28 mouse cellular contexts compared by ENCODE assay signal in genomic region chr16:87527553-87528249, GRCm38 (mm10). TPM values are rescaled to one million over a fixed set of nuclear protein-coding genes. Genes with fewer than 3 reads are reported as not detected.
DNase-seq lines count a peak whose midpoint lies in the region; ATAC-seq lines count a peak whose summit lies in the region.
"Had no signal": no experiment of that assay in that cellular context is flagged by ENCODE, and none has a peak within 500 bp of the region (broad histone marks: within the 10 kb centered on the region; RNA-seq: fewer than 3 reads in every experiment).

No protein-coding gene starts in this region.

- no peaks in the 10 kb centered on the region for H3K36me3 ChIP-seq in hindbrain, embryonic 10.5 days
- H3K36me3 ChIP-seq in hindbrain, embryonic 13.5 days: no peaks in the 10 kb centered on the region
- H3K36me3 ChIP-seq in kidney, embryonic 16.5 days (ENCODE audit: insufficient read depth, low read length): no peaks in the 10 kb centered on the region
- no peaks in the 10 kb centered on the region for H3K36me3 ChIP-seq in midbrain, embryonic 16.5 days (ENCODE audit: control insufficient read depth, insufficient read depth, low read length)
- no peaks in the 10 kb centered on the region for H3K36me3 ChIP-seq in midbrain, embryonic 10.5 days
- H3K36me3 ChIP-seq in embryonic facial prominence, embryonic 11.5 days (replicated peaks; ENCODE audit: control insufficient read depth, insufficient read depth, low read depth, low read length): no peaks in the 10 kb centered on the region
- H3K36me3 ChIP-seq: forebrain, embryonic 10.5 days; G1E; hindbrain, embryonic 15.5 days had no signal

- no peaks in the 10 kb centered on the region for H3K27me3 ChIP-seq in hindbrain, embryonic 10.5 days (ENCODE audit: insufficient read depth, poor library complexity, severe bottlenecking)
- no peaks in the 10 kb centered on the region for H3K27me3 ChIP-seq in hindbrain, embryonic 13.5 days
- no peaks in the 10 kb centered on the region for H3K27me3 ChIP-seq in kidney, embryonic 16.5 days (ENCODE audit: insufficient read depth, low read length)
- H3K27me3 ChIP-seq in midbrain, embryonic 16.5 days (ENCODE audit: control insufficient read depth, insufficient read depth, low read depth, low read length): no peaks in the 10 kb centered on the region
- H3K27me3 ChIP-seq in midbrain, embryonic 10.5 days (ENCODE audit: low read depth, poor library complexity, severe bottlenecking): no peaks in the 10 kb centered on the region
- no peaks in the 10 kb centered on the region for H3K27me3 ChIP-seq in embryonic facial prominence, embryonic 11.5 days (ENCODE audit: control insufficient read depth, insufficient read depth, low read length)
- H3K27me3 ChIP-seq: CH12.LX; forebrain, embryonic 13.5 days; hindbrain, embryonic 15.5 days; Patski had no signal

- peaks cover 2% of the 10 kb centered on the region; the same call in 1 of the 2 replicates for H3K4me1 ChIP-seq in hindbrain, embryonic 10.5 days (replicated peaks)
- peaks cover 5% of the 10 kb centered on the region; the same call in 1 of the 2 replicates for H3K4me1 ChIP-seq in hindbrain, embryonic 13.5 days (replicated peaks)
- H3K4me1 ChIP-seq in kidney, embryonic 16.5 days (ENCODE audit: insufficient read depth, low read length): peaks cover 13% of the 10 kb centered on the region
- no peaks in the 10 kb centered on the region for H3K4me1 ChIP-seq in midbrain, embryonic 16.5 days (ENCODE audit: control insufficient read depth, insufficient read depth, low read length)
- H3K4me1 ChIP-seq in midbrain, embryonic 10.5 days: no peaks in the 10 kb centered on the region
- no peaks in the 10 kb centered on the region for H3K4me1 ChIP-seq in embryonic facial prominence, embryonic 11.5 days (ENCODE audit: control insufficient read depth, insufficient read depth, low read length)
- H3K4me1 ChIP-seq: forebrain, embryonic 13.5 days; hindbrain, embryonic 15.5 days had no signal

- H3K9ac ChIP-seq in hindbrain, embryonic 13.5 days: no peak overlapping the region
- H3K9ac ChIP-seq in kidney, embryonic 16.5 days (replicated peaks; ENCODE audit: low read length): no peak overlapping the region
- no peak overlapping the region for H3K9ac ChIP-seq in midbrain, embryonic 16.5 days (ENCODE audit: low read depth, low read length)
- H3K9ac ChIP-seq in embryonic facial prominence, embryonic 11.5 days (replicated peaks; ENCODE audit: low read length): no peak overlapping the region
- H3K9ac ChIP-seq: forebrain, embryonic 13.5 days; hindbrain, embryonic 15.5 days had no signal

- ATAC-seq in hindbrain, embryonic 13.5 days (ENCODE audit: low FRiP score): no peak
- ATAC-seq in kidney, embryonic 16.5 days (ENCODE audit: low FRiP score, low TSS enrichment): peak; percentile 41; the same call in 1 of the 2 replicates
- peak; percentile 48; the same call in 1 of the 2 replicates for ATAC-seq in midbrain, embryonic 16.5 days
- peak; percentile 14; the same call in 1 of the 2 replicates for ATAC-seq in embryonic facial prominence, embryonic 11.5 days (replicated peaks; ENCODE audit: insufficient number of reproducible peaks, low FRiP score, low TSS enrichment, low read depth)
- ATAC-seq: forebrain, embryonic 16.5 days; Patski had no signal

- 69% methylated on average over 8 of the region's 8 CpGs for WGBS in hindbrain, embryonic 10.5 days
- WGBS in hindbrain, embryonic 13.5 days: 58% methylated on average over 8 of the region's 8 CpGs
- WGBS in kidney, embryonic 16.5 days: 30% methylated on average over 8 of the region's 8 CpGs
- 73% methylated on average over 8 of the region's 8 CpGs for WGBS in midbrain, embryonic 16.5 days
- WGBS in midbrain, embryonic 10.5 days: 73% methylated on average over 8 of the region's 8 CpGs
- WGBS in embryonic facial prominence, embryonic 11.5 days: 63% methylated on average over 8 of the region's 8 CpGs

- intact Hi-C loops in left cerebral cortex, postnatal 14 days (cut with DNase I): no loop called here

- no peak overlapping the region for H3K4me3 ChIP-seq in hindbrain, embryonic 10.5 days
- H3K4me3 ChIP-seq in hindbrain, embryonic 13.5 days: no peak overlapping the region
- no peak overlapping the region for H3K4me3 ChIP-seq in kidney, embryonic 16.5 days (ENCODE audit: low read length)
- H3K4me3 ChIP-seq in midbrain, embryonic 16.5 days (ENCODE audit: low read depth, low read length): no peak overlapping the region
- no peak overlapping the region for H3K4me3 ChIP-seq in midbrain, embryonic 10.5 days
- no peak overlapping the region for H3K4me3 ChIP-seq in embryonic facial prominence, embryonic 11.5 days (ENCODE audit: low read depth, low read length)
- H3K4me3 ChIP-seq: forebrain, embryonic 10.5 days; forebrain, embryonic 13.5 days; hindbrain, embryonic 15.5 days had no signal

- H3K9me3 ChIP-seq in hindbrain, embryonic 10.5 days: no peaks in the 10 kb centered on the region
- no peaks in the 10 kb centered on the region for H3K9me3 ChIP-seq in hindbrain, embryonic 13.5 days
- H3K9me3 ChIP-seq in kidney, embryonic 16.5 days (ENCODE audit: low read length): no peaks in the 10 kb centered on the region
- H3K9me3 ChIP-seq in midbrain, embryonic 16.5 days (replicated peaks; ENCODE audit: control insufficient read depth, low read length, poor library complexity, severe bottlenecking): no peaks in the 10 kb centered on the region
- H3K9me3 ChIP-seq in midbrain, embryonic 10.5 days (replicated peaks): no peaks in the 10 kb centered on the region
- H3K9me3 ChIP-seq in embryonic facial prominence, embryonic 11.5 days (replicated peaks; ENCODE audit: control insufficient read depth, low read length): no peaks in the 10 kb centered on the region
- H3K9me3 ChIP-seq: forebrain, embryonic 10.5 days; forebrain, embryonic 13.5 days; G1E; hindbrain, embryonic 15.5 days had no signal

- DNase-seq in hindbrain, embryonic 10.5 days (ENCODE audit: low spot score): no peak
- DNase-seq in kidney, postnatal 4 days: no peak
- DNase-seq in midbrain, embryonic 10.5 days (ENCODE audit: low spot score): no peak
- no peak for DNase-seq in embryonic facial prominence, embryonic 11.5 days (ENCODE audit: low spot score)
- DNase-seq in left cerebral cortex, postnatal 14 days (ENCODE audit: low spot score in 2 of 2): no peak
- DNase-seq: adrenal gland, postnatal 10 days; adrenal gland, postnatal 36 days; B cell, adult 2 months; cerebellum, adult 11 months; cerebellum, adult 2 months; cerebellum, adult 9-11 months; cerebellum, postnatal 25 days; gastrocnemius, postnatal 10 days; gastrocnemius, postnatal 36 days had no signal

- no peak overlapping the region for H3K4me2 ChIP-seq in hindbrain, embryonic 13.5 days
- H3K4me2 ChIP-seq in kidney, embryonic 16.5 days (replicated peaks; ENCODE audit: low read depth, low read length): no peak overlapping the region
- H3K4me2 ChIP-seq in midbrain, embryonic 16.5 days (ENCODE audit: low read length): no peak overlapping the region
- H3K4me2 ChIP-seq in embryonic facial prominence, embryonic 11.5 days (ENCODE audit: low read depth, low read length): no peak overlapping the region
- H3K4me2 ChIP-seq: forebrain, embryonic 13.5 days; heart, embryonic 11.5 days; hindbrain, embryonic 15.5 days had no signal

- 0 out of 2 replicates have a peak overlapping the region, but pooled peaks have one; percentile 40 for H3K27ac ChIP-seq in hindbrain, embryonic 10.5 days
- H3K27ac ChIP-seq in hindbrain, embryonic 13.5 days: no peak overlapping the region
- no peak overlapping the region for H3K27ac ChIP-seq in kidney, embryonic 16.5 days (ENCODE audit: low read length)
- H3K27ac ChIP-seq in midbrain, embryonic 16.5 days (ENCODE audit: low read length): no peak overlapping the region
- no peak overlapping the region for H3K27ac ChIP-seq in midbrain, embryonic 10.5 days (replicated peaks)
- H3K27ac ChIP-seq in embryonic facial prominence, embryonic 11.5 days (replicated peaks; ENCODE audit: low read depth, low read length): no peak overlapping the region
- H3K27ac ChIP-seq: forebrain, embryonic 10.5 days; forebrain, embryonic 13.5 days; hindbrain, embryonic 15.5 days had no signal

RNA-seq across cellular contexts. Expression of gene Map3k7cl, which starts 25.4 kb away (rescaled TPM):
- polyA plus RNA-seq in hindbrain, embryonic 10.5 days (2016; fragmentation: Nextera tagmentation; extraction: Ambion mirVana): not detected in 2 replicates
- polyA plus RNA-seq in hindbrain, embryonic 13.5 days (2015; fragmentation: Nextera tagmentation; extraction: Ambion mirVana): 0.10 TPM in 1 of 2 replicates, not detected in the other
- 1.3 and 1.7 TPM in 2 replicates for polyA plus RNA-seq in kidney, embryonic 16.5 days (2015; fragmentation: Nextera tagmentation; extraction: Ambion mirVana)
- not detected in 2 replicates for polyA plus RNA-seq in midbrain, embryonic 16.5 days (2015; fragmentation: Nextera tagmentation; extraction: Ambion mirVana)
- polyA plus RNA-seq in midbrain, embryonic 10.5 days (2016; fragmentation: Nextera tagmentation; extraction: Ambion mirVana): not detected in 2 replicates
- polyA plus RNA-seq in embryonic facial prominence, embryonic 11.5 days (2014; fragmentation: Nextera tagmentation; extraction: Ambion mirVana): not detected in 2 replicates
- total RNA-seq in left cerebral cortex, postnatal 14 days (2021): under 1 TPM; 0.66 to 0.77 TPM
- total RNA-seq: common myeloid progenitor, adult 5-6 weeks; granulocyte monocyte progenitor cell, adult 5-6 weeks had no signal
- polyA plus RNA-seq: forebrain, embryonic 10.5 days; G1E; heart, embryonic 11.5 days; hindbrain, embryonic 11.5 days; hindbrain, embryonic 15.5 days had no signal

RNA-seq across cellular contexts. Expression of gene Cct8, which starts 32.0 kb away (rescaled TPM):
- 488 and 627 TPM in 2 replicates for polyA plus RNA-seq in hindbrain, embryonic 10.5 days (2016; fragmentation: Nextera tagmentation; extraction: Ambion mirVana)
- 446 and 454 TPM in 2 replicates for polyA plus RNA-seq in hindbrain, embryonic 13.5 days (2015; fragmentation: Nextera tagmentation; extraction: Ambion mirVana)
- 462 and 493 TPM in 2 replicates for polyA plus RNA-seq in kidney, embryonic 16.5 days (2015; fragmentation: Nextera tagmentation; extraction: Ambion mirVana)
- polyA plus RNA-seq in midbrain, embryonic 16.5 days (2015; fragmentation: Nextera tagmentation; extraction: Ambion mirVana): 401 and 428 TPM in 2 replicates
- 621 and 675 TPM in 2 replicates for polyA plus RNA-seq in midbrain, embryonic 10.5 days (2016; fragmentation: Nextera tagmentation; extraction: Ambion mirVana)
- polyA plus RNA-seq in embryonic facial prominence, embryonic 11.5 days (2014; fragmentation: Nextera tagmentation; extraction: Ambion mirVana): 707 and 756 TPM in 2 replicates
- 100 to 1,000 TPM; 170 to 171 TPM for total RNA-seq in left cerebral cortex, postnatal 14 days (2021)
